Comparison of ENCODE assay signal across 9 mouse cellular contexts in genomic region chr11:69834001-69834549, GRCm38 (mm10). TPM values are rescaled to one million over a fixed set of nuclear protein-coding genes. Genes with fewer than 3 reads are reported as not detected.
A peak's percentile ranks its signal among the peaks of the same experiment; 100 is the strongest.
DNase-seq lines count a peak whose midpoint lies in the region; ATAC-seq and TF ChIP-seq lines count a peak whose summit lies in the region.
"Had no signal": no experiment of that assay in that cellular context is flagged by ENCODE, and none has a peak within 500 bp of the region (broad histone marks: within the 10 kb centered on the region; RNA-seq: fewer than 3 reads in every experiment).

No protein-coding gene starts in this region.

- 8% methylated on average over 35 of the region's 48 CpGs for WGBS in embryonic facial prominence, embryonic 13.5 days
- 6% methylated on average over 46 of the region's 48 CpGs for WGBS in intestine, embryonic 16.5 days
- 11% methylated on average over 42 of the region's 48 CpGs for WGBS in lung, postnatal 0 days
- WGBS in spleen, adult 2 months = 9% methylated on average over 44 of the region's 48 CpGs

- ATAC-seq in embryonic facial prominence, embryonic 13.5 days (ENCODE audit: insufficient number of reproducible peaks, insufficient read depth, low FRiP score, low TSS enrichment, low read depth) = no peak
- no peak for ATAC-seq in intestine, embryonic 16.5 days
- no peak for ATAC-seq in lung, postnatal 0 days

- no peaks in the 10 kb centered on the region for H3K27me3 ChIP-seq in embryonic facial prominence, embryonic 13.5 days
- H3K27me3 ChIP-seq in intestine, embryonic 16.5 days (replicated peaks; ENCODE audit: control insufficient read depth, insufficient read depth, low read length) = peaks cover 5% of the 10 kb centered on the region; the same call in 1 of the 2 replicates
- 0 out of 2 replicates have a peak, but pooled peaks cover 5% of the 10 kb centered on the region for H3K27me3 ChIP-seq in lung, postnatal 0 days (replicated peaks; ENCODE audit: insufficient read depth, low read length)
- peaks cover 13% of the 10 kb centered on the region for H3K27me3 ChIP-seq in spleen, adult 2 months (ENCODE audit: control insufficient read depth, insufficient read depth, low read length)

- peak overlapping the region; percentile 92 for H3K4me2 ChIP-seq in embryonic facial prominence, embryonic 13.5 days
- peak overlapping the region; percentile 95 for H3K4me2 ChIP-seq in intestine, embryonic 16.5 days (ENCODE audit: low read depth, low read length)
- H3K4me2 ChIP-seq in lung, postnatal 0 days (replicated peaks; ENCODE audit: low read depth, low read length) = peak overlapping the region; percentile 64

- no peak for TF ChIP-seq EP300 in lung, postnatal 0 days (IDR thresholded peaks at IDR 0.05)

- DNase-seq in gastrocnemius, adult 2 months = peak; percentile 49
- no peak for DNase-seq in gastrocnemius, postnatal 36 days
- peak; percentile 61 for DNase-seq in ES-CJ7 (ENCODE audit: low read depth, low spot score)
- peak; percentile 54 for DNase-seq in lung, postnatal 0 days (ENCODE audit: low spot score)
- peak in 1 of 2 experiments; percentile 39 for DNase-seq in spleen, adult 2 months (ENCODE audit: low read depth in 1 of 2, low spot score in 2 of 2)
- no peak for DNase-seq in urinary bladder, adult 2 months (ENCODE audit: low spot score)

- no peak for TF ChIP-seq POLR2A in spleen, adult 2 months (IDR thresholded peaks at IDR 0.05; ENCODE audit: low read depth, low read length)

- TF ChIP-seq CTCF in gastrocnemius, adult 2 months (IDR thresholded peaks at IDR 0.05) = no peak
- no peak for TF ChIP-seq CTCF in lung, postnatal 0 days (IDR thresholded peaks at IDR 0.05)
- no peak for TF ChIP-seq CTCF in spleen, adult 2 months (IDR thresholded peaks at IDR 0.05; ENCODE audit: extremely low read depth, insufficient read depth, insufficient read length, insufficient replicate concordance)

- H3K4me3 ChIP-seq in gastrocnemius, adult 2 months = peak overlapping the region; percentile 60
- H3K4me3 ChIP-seq in embryonic facial prominence, embryonic 13.5 days = peak overlapping the region; percentile 80
- H3K4me3 ChIP-seq in intestine, embryonic 16.5 days (ENCODE audit: low read length) = peak overlapping the region; percentile 45
- H3K4me3 ChIP-seq in lung, postnatal 0 days (ENCODE audit: low read depth, low read length) = peak overlapping the region; percentile 26
- H3K4me3 ChIP-seq in spleen, adult 2 months (ENCODE audit: extremely low read depth, insufficient read depth, insufficient read length) = peak overlapping the region; percentile 27; the same call in 1 of the 2 replicates

- H3K4me1 ChIP-seq in embryonic facial prominence, embryonic 13.5 days = peaks cover 49% of the 10 kb centered on the region
- H3K4me1 ChIP-seq in intestine, embryonic 16.5 days (ENCODE audit: control insufficient read depth, insufficient read depth, low read length) = peaks cover 29% of the 10 kb centered on the region
- peaks cover 11% of the 10 kb centered on the region for H3K4me1 ChIP-seq in lung, postnatal 0 days (ENCODE audit: insufficient read depth, low read depth, low read length)
- H3K4me1 ChIP-seq in spleen, adult 2 months (ENCODE audit: control insufficient read depth, insufficient read depth, insufficient read length) = peaks cover 10% of the 10 kb centered on the region

- intact Hi-C loops in gastrocnemius, adult 2 months (cut with DNase I) = no loop called here
- intact Hi-C loops in gastrocnemius, postnatal 36 days (cut with DNase I) = no loop called here

- H3K9ac ChIP-seq in embryonic facial prominence, embryonic 13.5 days = peak overlapping the region; percentile 84
- H3K9ac ChIP-seq in intestine, embryonic 16.5 days (ENCODE audit: low read depth, low read length) = peak overlapping the region; percentile 78
- peak overlapping the region; percentile 32; the same call in 1 of the 2 replicates for H3K9ac ChIP-seq in lung, postnatal 0 days (replicated peaks; ENCODE audit: low read depth)

- H3K36me3 ChIP-seq in embryonic facial prominence, embryonic 13.5 days = peaks cover 36% of the 10 kb centered on the region
- H3K36me3 ChIP-seq in intestine, embryonic 16.5 days (ENCODE audit: control insufficient read depth, insufficient read depth, low read length) = 0 out of 2 replicates have a peak, but pooled peaks cover 3% of the 10 kb centered on the region
- H3K36me3 ChIP-seq in lung, postnatal 0 days (ENCODE audit: insufficient read depth, low read length) = no peaks in the 10 kb centered on the region
- no peaks in the 10 kb centered on the region for H3K36me3 ChIP-seq in spleen, adult 2 months (ENCODE audit: control insufficient read depth, insufficient read depth, low read length)

- no peak overlapping the region for H3K27ac ChIP-seq in gastrocnemius, adult 2 months
- H3K27ac ChIP-seq in embryonic facial prominence, embryonic 13.5 days = peak overlapping the region; percentile 51
- 0 out of 2 replicates have a peak overlapping the region, but pooled peaks have one; percentile 2 for H3K27ac ChIP-seq in intestine, embryonic 16.5 days (ENCODE audit: low read length)
- no peak overlapping the region for H3K27ac ChIP-seq in lung, postnatal 0 days (ENCODE audit: low read length)
- no peak overlapping the region for H3K27ac ChIP-seq in spleen, adult 2 months (ENCODE audit: insufficient read depth, low read length)

- H3K9me3 ChIP-seq in embryonic facial prominence, embryonic 13.5 days = no peaks in the 10 kb centered on the region
- H3K9me3 ChIP-seq in intestine, embryonic 16.5 days (ENCODE audit: control insufficient read depth, low read length) = no peaks in the 10 kb centered on the region
- H3K9me3 ChIP-seq in lung, postnatal 0 days (ENCODE audit: low read length) = no peaks in the 10 kb centered on the region

RNA-seq across cellular contexts. Expression of gene Nlgn2, which starts 3.5 kb away (rescaled TPM):
- total RNA-seq in gastrocnemius, adult 2 months (2021) = 1 to 10 TPM; 2.3 to 2.7 TPM
- 1 to 10 TPM; 2.4 to 2.9 TPM for total RNA-seq in gastrocnemius, postnatal 36 days (2021)
- polyA plus RNA-seq in embryonic facial prominence, embryonic 13.5 days (2015; fragmentation: Nextera tagmentation; extraction: Ambion mirVana) = 14.1 and 15.2 TPM in 2 replicates
- polyA plus RNA-seq in intestine, embryonic 16.5 days (2015; fragmentation: Nextera tagmentation; extraction: Ambion mirVana) = 3.4 and 4.1 TPM in 2 replicates
- polyA plus RNA-seq in lung, postnatal 0 days (2015; fragmentation: Nextera tagmentation; extraction: Ambion mirVana) = 2.9 and 3.9 TPM in 2 replicates
- 9.1 and 10.2 TPM in 2 replicates for polyA plus RNA-seq in spleen, adult 2 months (2012; rRNA removed)
- 18.3 and 27.7 TPM in 2 replicates for polyA plus RNA-seq in urinary bladder, adult 2 months (2012; rRNA removed)

RNA-seq across cellular contexts. Expression of gene Tmem256, which starts 4.2 kb away (rescaled TPM):
- total RNA-seq in gastrocnemius, adult 2 months (2021) = 100 to 1,000 TPM; 144 to 165 TPM
- 100 to 1,000 TPM; 104 to 140 TPM for total RNA-seq in gastrocnemius, postnatal 36 days (2021)
- 358 and 423 TPM in 2 replicates for polyA plus RNA-seq in embryonic facial prominence, embryonic 13.5 days (2015; fragmentation: Nextera tagmentation; extraction: Ambion mirVana)
- polyA plus RNA-seq in intestine, embryonic 16.5 days (2015; fragmentation: Nextera tagmentation; extraction: Ambion mirVana) = 470 and 476 TPM in 2 replicates
- 365 and 395 TPM in 2 replicates for polyA plus RNA-seq in lung, postnatal 0 days (2015; fragmentation: Nextera tagmentation; extraction: Ambion mirVana)
- 93.7 and 99.0 TPM in 2 replicates for polyA plus RNA-seq in spleen, adult 2 months (2012; rRNA removed)
- 202 and 261 TPM in 2 replicates for polyA plus RNA-seq in urinary bladder, adult 2 months (2012; rRNA removed)

RNA-seq across cellular contexts. Expression of gene Spem1, which starts 12.1 kb away (rescaled TPM):
- total RNA-seq in gastrocnemius, adult 2 months (2021) = not detected
- total RNA-seq in gastrocnemius, postnatal 36 days (2021) = not detected
- polyA plus RNA-seq in embryonic facial prominence, embryonic 13.5 days (2015; fragmentation: Nextera tagmentation; extraction: Ambion mirVana) = 0.26 TPM in 1 of 2 replicates, not detected in the other
- 0.22 TPM in 1 of 2 replicates, not detected in the other for polyA plus RNA-seq in intestine, embryonic 16.5 days (2015; fragmentation: Nextera tagmentation; extraction: Ambion mirVana)
- polyA plus RNA-seq in lung, postnatal 0 days (2015; fragmentation: Nextera tagmentation; extraction: Ambion mirVana) = not detected in 2 replicates
- not detected in 2 replicates for polyA plus RNA-seq in spleen, adult 2 months (2012; rRNA removed)
- polyA plus RNA-seq in urinary bladder, adult 2 months (2012; rRNA removed) = 0.55 and 0.71 TPM in 2 replicates
- total RNA-seq: liver, adult 2 months had no signal
- polyA plus RNA-seq: liver, adult 2 months had no signal

RNA-seq across cellular contexts. Expression of gene Plscr3, which starts 12.1 kb away (rescaled TPM):
- 10 to 100 TPM in 1 of 2 experiments, 1 to 10 TPM in 1; 9.6 to 13.0 TPM for total RNA-seq in gastrocnemius, adult 2 months (2021)
- 10 to 100 TPM; 10.6 to 11.2 TPM for total RNA-seq in gastrocnemius, postnatal 36 days (2021)
- 145 and 154 TPM in 2 replicates for polyA plus RNA-seq in embryonic facial prominence, embryonic 13.5 days (2015; fragmentation: Nextera tagmentation; extraction: Ambion mirVana)
- polyA plus RNA-seq in intestine, embryonic 16.5 days (2015; fragmentation: Nextera tagmentation; extraction: Ambion mirVana) = 73.0 and 75.2 TPM in 2 replicates
- 107 and 114 TPM in 2 replicates for polyA plus RNA-seq in lung, postnatal 0 days (2015; fragmentation: Nextera tagmentation; extraction: Ambion mirVana)
- polyA plus RNA-seq in spleen, adult 2 months (2012; rRNA removed) = 35.4 and 44.3 TPM in 2 replicates
- 104 and 110 TPM in 2 replicates for polyA plus RNA-seq in urinary bladder, adult 2 months (2012; rRNA removed)

RNA-seq across cellular contexts. Expression of gene Spem2, which starts 15.8 kb away (rescaled TPM):
- not detected for total RNA-seq in gastrocnemius, adult 2 months (2021)
- not detected for total RNA-seq in gastrocnemius, postnatal 36 days (2021)
- polyA plus RNA-seq in embryonic facial prominence, embryonic 13.5 days (2015; fragmentation: Nextera tagmentation; extraction: Ambion mirVana) = not detected in 2 replicates
- polyA plus RNA-seq in intestine, embryonic 16.5 days (2015; fragmentation: Nextera tagmentation; extraction: Ambion mirVana) = not detected in 2 replicates
- polyA plus RNA-seq in lung, postnatal 0 days (2015; fragmentation: Nextera tagmentation; extraction: Ambion mirVana) = not detected in 2 replicates
- polyA plus RNA-seq in spleen, adult 2 months (2012; rRNA removed) = not detected in 2 replicates
- polyA plus RNA-seq in urinary bladder, adult 2 months (2012; rRNA removed) = not detected in 2 replicates
- total RNA-seq: liver, adult 2 months had no signal
- polyA plus RNA-seq: liver, adult 2 months had no signal

Comparison
In these comparisons a context has a peak if more than half of its experiments do, and no peak if none do; other contexts are left out.
1. DNase-seq: peak in gastrocnemius, adult 2 months (single experiment), ES-CJ7 (single experiment) and lung, postnatal 0 days (single experiment); none in gastrocnemius, postnatal 36 days (0 of 2) and urinary bladder, adult 2 months (single experiment).
2. H3K27ac ChIP-seq: peak in embryonic facial prominence, embryonic 13.5 days (single experiment) and intestine, embryonic 16.5 days (single experiment); none in gastrocnemius, adult 2 months (single experiment), lung, postnatal 0 days (single experiment) and spleen, adult 2 months (single experiment).
3. H3K4me3 ChIP-seq: peak in every context shown above with its lines; median percentile 80 in embryonic facial prominence, embryonic 13.5 days; 60 in gastrocnemius, adult 2 months; 45 in intestine, embryonic 16.5 days; 27 in spleen, adult 2 months; 26 in lung, postnatal 0 days.
4. H3K9ac ChIP-seq: peak in every context shown above with its lines; median percentile 84 in embryonic facial prominence, embryonic 13.5 days; 78 in intestine, embryonic 16.5 days; 32 in lung, postnatal 0 days.
5. Peak in every context shown above with its lines, with median percentiles within 50 percentile points of each other: H3K4me2 ChIP-seq.